Mouse (Mus musculus): ENCODE measurements around the gene Vmn2r89. TPM values are rescaled to one million over a fixed set of nuclear protein-coding genes. Genes with fewer than 3 reads are reported as not detected.
"Not testable (repeated sequence)": the region's sequence is repeated elsewhere in the genome, so short reads cannot be mapped to it uniquely, and the experiment has no call there.

The Vmn2r89 gene
- polyA plus RNA-seq, 1 experiment from 2014 or later: not detected

- Histone ChIP-seq H3K9me3 (ENCODE audit: control insufficient read depth, low read length) (no peaks in the 10 kb centered on the region), H3K4me1 (ENCODE audit: control insufficient read depth, insufficient read depth, low read length) (no peaks in the 10 kb centered on the region), H3K4me2 (ENCODE audit: low read depth) (no peak overlapping the region), H3K27ac (ENCODE audit: low read depth, low read length) (no peak overlapping the region), H3K4me3 (ENCODE audit: low read depth, low read length) (no peak overlapping the region), H3K9ac (ENCODE audit: low read length) (no peak overlapping the region), H3K36me3 (ENCODE audit: control insufficient read depth, insufficient read depth, low read length) (no peaks in the 10 kb centered on the region), H3K27me3 (ENCODE audit: control insufficient read depth, insufficient read depth, low read length) (no peaks in the 10 kb centered on the region)
- DNase-seq (ENCODE audit: low spot score): no peak
- WGBS: 82% methylated on average over 5 of the region's 5 CpGs
- ATAC-seq (ENCODE audit: insufficient read depth, low FRiP score, low TSS enrichment): no peak
These were observed 30.5 kb downstream of the Vmn2r89 start for GRCm38 (mm10) chr14:51482051-51482715.

- not testable (repeated sequence) for H3K27ac ChIP-seq (ENCODE audit: low read depth, low read length); DNase-seq (ENCODE audit: low spot score); H3K9ac ChIP-seq (ENCODE audit: low read length); H3K27me3 ChIP-seq (ENCODE audit: control insufficient read depth, insufficient read depth, low read length); H3K9me3 ChIP-seq (ENCODE audit: control insufficient read depth, low read length); H3K4me1 ChIP-seq (ENCODE audit: control insufficient read depth, insufficient read depth, low read length); H3K36me3 ChIP-seq (ENCODE audit: control insufficient read depth, insufficient read depth, low read length); H3K4me2 ChIP-seq (ENCODE audit: low read depth); H3K4me3 ChIP-seq (ENCODE audit: low read depth, low read length); ATAC-seq (ENCODE audit: insufficient read depth, low FRiP score, low TSS enrichment)
- 81% methylated on average over 10 of the region's 10 CpGs for WGBS
These were observed 31.3 kb downstream of the Vmn2r89 start for GRCm38 (mm10) chr14:51482971-51483381.

- no peak for DNase-seq (ENCODE audit: low spot score)
- Histone ChIP-seq H3K4me2 (ENCODE audit: low read depth) (no peak overlapping the region), H3K27ac (ENCODE audit: low read depth, low read length) (no peak overlapping the region), H3K27me3 (ENCODE audit: control insufficient read depth, insufficient read depth, low read length) (no peaks in the 10 kb centered on the region), H3K36me3 (ENCODE audit: control insufficient read depth, insufficient read depth, low read length) (no peaks in the 10 kb centered on the region), H3K4me1 (ENCODE audit: control insufficient read depth, insufficient read depth, low read length) (no peaks in the 10 kb centered on the region), H3K9ac (ENCODE audit: low read length) (no peak overlapping the region), H3K9me3 (ENCODE audit: control insufficient read depth, low read length) (no peaks in the 10 kb centered on the region), H3K4me3 (ENCODE audit: low read depth, low read length) (no peak overlapping the region)
- WGBS: 94% methylated on average over 1 of the region's 1 CpGs
- ATAC-seq (ENCODE audit: insufficient read depth, low FRiP score, low TSS enrichment): no peak
These were observed 32.0 kb downstream of the Vmn2r89 start for GRCm38 (mm10) chr14:51483671-51484070.

- Histone ChIP-seq H3K4me3 (ENCODE audit: low read depth, low read length) (no peak overlapping the region), H3K36me3 (ENCODE audit: control insufficient read depth, insufficient read depth, low read length) (no peaks in the 10 kb centered on the region), H3K27me3 (ENCODE audit: control insufficient read depth, insufficient read depth, low read length) (no peaks in the 10 kb centered on the region), H3K4me2 (ENCODE audit: low read depth) (no peak overlapping the region), H3K9ac (ENCODE audit: low read length) (no peak overlapping the region), H3K4me1 (ENCODE audit: control insufficient read depth, insufficient read depth, low read length) (no peaks in the 10 kb centered on the region), H3K27ac (ENCODE audit: low read depth, low read length) (no peak overlapping the region), H3K9me3 (ENCODE audit: control insufficient read depth, low read length) (no peaks in the 10 kb centered on the region)
- ATAC-seq (ENCODE audit: insufficient read depth, low FRiP score, low TSS enrichment) (no peak), DNase-seq (ENCODE audit: low spot score) (no peak)
- 82% methylated on average over 1 of the region's 1 CpGs for WGBS
These were observed 34.5 kb downstream of the Vmn2r89 start for GRCm38 (mm10) chr14:51486111-51486510.

GRCm38 (mm10) chr14:51495781-51496180 lies 44.1 kb downstream of the Vmn2r89 start:
- ATAC-seq (ENCODE audit: insufficient read depth, low FRiP score, low TSS enrichment): no peak
- Histone ChIP-seq H3K4me2 (ENCODE audit: low read depth) (no peak overlapping the region), H3K9me3 (ENCODE audit: control insufficient read depth, low read length) (no peaks in the 10 kb centered on the region), H3K4me3 (ENCODE audit: low read depth, low read length) (no peak overlapping the region), H3K4me1 (ENCODE audit: control insufficient read depth, insufficient read depth, low read length) (no peaks in the 10 kb centered on the region), H3K36me3 (ENCODE audit: control insufficient read depth, insufficient read depth, low read length) (no peaks in the 10 kb centered on the region), H3K27ac (ENCODE audit: low read depth, low read length) (no peak overlapping the region), H3K27me3 (ENCODE audit: control insufficient read depth, insufficient read depth, low read length) (no peaks in the 10 kb centered on the region), H3K9ac (ENCODE audit: low read length) (no peak overlapping the region)
- WGBS: 86% methylated on average over 2 of the region's 2 CpGs
- no peak for DNase-seq (ENCODE audit: low spot score)

- no peak for ATAC-seq (ENCODE audit: insufficient read depth, low FRiP score, low TSS enrichment)
- Histone ChIP-seq H3K4me2 (ENCODE audit: low read depth) (no peak overlapping the region), H3K9me3 (ENCODE audit: control insufficient read depth, low read length) (no peaks in the 10 kb centered on the region), H3K4me1 (ENCODE audit: control insufficient read depth, insufficient read depth, low read length) (no peaks in the 10 kb centered on the region), H3K4me3 (ENCODE audit: low read depth, low read length) (no peak overlapping the region), H3K27ac (ENCODE audit: low read depth, low read length) (no peak overlapping the region), H3K9ac (ENCODE audit: low read length) (no peak overlapping the region), H3K36me3 (ENCODE audit: control insufficient read depth, insufficient read depth, low read length) (no peaks in the 10 kb centered on the region), H3K27me3 (ENCODE audit: control insufficient read depth, insufficient read depth, low read length) (no peaks in the 10 kb centered on the region)
- no peak for DNase-seq (ENCODE audit: low spot score)
- 93% methylated on average over 1 of the region's 1 CpGs for WGBS
These were observed 45.3 kb downstream of the Vmn2r89 start for GRCm38 (mm10) chr14:51496955-51497354.

- ATAC-seq (ENCODE audit: insufficient read depth, low FRiP score, low TSS enrichment): no peak
- Histone ChIP-seq H3K9me3 (ENCODE audit: control insufficient read depth, low read length) (no peaks in the 10 kb centered on the region), H3K4me2 (ENCODE audit: low read depth) (no peak overlapping the region), H3K4me1 (ENCODE audit: control insufficient read depth, insufficient read depth, low read length) (no peaks in the 10 kb centered on the region), H3K36me3 (ENCODE audit: control insufficient read depth, insufficient read depth, low read length) (no peaks in the 10 kb centered on the region), H3K9ac (ENCODE audit: low read length) (no peak overlapping the region), H3K4me3 (ENCODE audit: low read depth, low read length) (no peak overlapping the region), H3K27ac (ENCODE audit: low read depth, low read length) (no peak overlapping the region), H3K27me3 (ENCODE audit: control insufficient read depth, insufficient read depth, low read length) (no peaks in the 10 kb centered on the region)
- no peak for DNase-seq (ENCODE audit: low spot score)
- 94% methylated on average over 2 of the region's 2 CpGs for WGBS
These were observed 46.3 kb downstream of the Vmn2r89 start for GRCm38 (mm10) chr14:51497958-51498357.

GRCm38 (mm10) chr14:51499707-51500275 lies 48.1 kb downstream of the Vmn2r89 start:
- H3K27me3 ChIP-seq (ENCODE audit: control insufficient read depth, insufficient read depth, low read length): no peaks in the 10 kb centered on the region
- no peaks in the 10 kb centered on the region for H3K9me3 ChIP-seq (ENCODE audit: control insufficient read depth, low read length)
- DNase-seq (ENCODE audit: low spot score): no peak
- no peak overlapping the region for H3K9ac ChIP-seq (ENCODE audit: low read length)
- ATAC-seq (ENCODE audit: insufficient read depth, low FRiP score, low TSS enrichment): no peak
- H3K4me3 ChIP-seq (ENCODE audit: low read depth, low read length): no peak overlapping the region
- no peak overlapping the region for H3K27ac ChIP-seq (ENCODE audit: low read depth, low read length)
- WGBS: 87% methylated on average over 2 of the region's 2 CpGs
- H3K4me1 ChIP-seq (ENCODE audit: control insufficient read depth, insufficient read depth, low read length): no peaks in the 10 kb centered on the region
- H3K4me2 ChIP-seq (ENCODE audit: low read depth): no peak overlapping the region
- no peaks in the 10 kb centered on the region for H3K36me3 ChIP-seq (ENCODE audit: control insufficient read depth, insufficient read depth, low read length)

- Histone ChIP-seq H3K27ac (ENCODE audit: low read depth, low read length) (no peak overlapping the region), H3K36me3 (ENCODE audit: control insufficient read depth, insufficient read depth, low read length) (no peaks in the 10 kb centered on the region), H3K27me3 (ENCODE audit: control insufficient read depth, insufficient read depth, low read length) (no peaks in the 10 kb centered on the region), H3K9ac (ENCODE audit: low read length) (no peak overlapping the region), H3K4me1 (ENCODE audit: control insufficient read depth, insufficient read depth, low read length) (no peaks in the 10 kb centered on the region), H3K4me3 (ENCODE audit: low read depth, low read length) (no peak overlapping the region), H3K4me2 (ENCODE audit: low read depth) (no peak overlapping the region), H3K9me3 (ENCODE audit: control insufficient read depth, low read length) (no peaks in the 10 kb centered on the region)
- WGBS: 93% methylated on average over 4 of the region's 4 CpGs
- no peak for DNase-seq (ENCODE audit: low spot score)
- no peak for ATAC-seq (ENCODE audit: insufficient read depth, low FRiP score, low TSS enrichment)
These were observed 48.8 kb downstream of the Vmn2r89 start for GRCm38 (mm10) chr14:51500461-51500860.

Data from neural tube, embryonic 11.5 days (tissue).